Mouse (Mus musculus) C2C12 (cell line): Measurements from ENCODE around the gene Pdlim4.

ENCODE experiments used
- CEBPB ChIP-seq: IDR thresholded peaks from one replicate; pipeline ENCODE4 v1.6.1; 2011; ENCODE audit warnings: low read depth, mild to moderate bottlenecking, control low read depth, moderate library complexity
- CTCF ChIP-seq: IDR thresholded peaks from one replicate; pipeline ENCODE4 v1.5.1; 2011; ENCODE audit not compliant: control insufficient read depth, insufficient read depth, insufficient read length
- MAX ChIP-seq: IDR thresholded peaks from one replicate; pipeline ENCODE4 v1.6.1; 2011; ENCODE audit warnings: mild to moderate bottlenecking, control low read depth
- MYOG ChIP-seq: IDR thresholded peaks from one replicate; pipeline ENCODE4 v1.6.1; 2011; ENCODE audit not compliant: control insufficient read depth, insufficient read length; ENCODE audit errors: extremely low read depth
- USF1 ChIP-seq: IDR thresholded peaks from one replicate; pipeline ENCODE4 v1.6.1; 2011; ENCODE audit warnings: low read depth, mild to moderate bottlenecking, control low read depth, moderate library complexity

DNA sequence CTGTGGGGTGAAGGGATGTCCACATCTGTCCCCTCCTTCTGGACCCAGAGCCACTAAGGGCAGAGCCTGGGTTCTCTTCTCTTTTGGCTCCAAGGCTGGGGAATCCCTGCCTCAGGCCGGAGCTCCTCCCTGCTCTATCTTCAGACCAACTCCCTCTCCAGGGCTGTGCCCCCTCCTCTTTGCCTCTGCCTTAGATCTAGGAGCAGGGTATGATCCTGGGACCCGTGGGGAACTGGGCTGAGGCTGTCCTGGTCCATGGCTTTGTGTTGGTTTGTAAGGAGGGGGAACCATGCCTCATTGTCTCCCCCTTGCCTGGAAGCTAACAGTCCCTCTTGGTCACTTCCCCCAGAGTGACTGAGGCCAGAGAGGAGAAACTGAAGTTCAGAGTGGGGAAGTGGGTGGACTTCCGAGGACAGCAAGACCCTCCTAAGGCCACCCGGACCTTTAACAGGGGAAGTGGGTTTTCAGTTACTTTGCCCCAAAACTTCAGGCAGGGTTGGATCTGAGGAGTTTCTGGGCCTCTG, 756 bp downstream of the Pdlim4 start:
- no peak for TF ChIP-seq USF1
- TF ChIP-seq CTCF: no peak
- no peak for TF ChIP-seq MAX
- no peak for TF ChIP-seq MYOG
- TF ChIP-seq CEBPB: no peak
